Mouse (Mus musculus) heart, postnatal 10 days (tissue): ENCODE measurements around the gene Cacna1g. TPM values are rescaled to one million over a fixed set of nuclear protein-coding genes. Genes with fewer than 3 reads are reported as not detected.
A peak's percentile ranks its signal among the peaks of the same experiment; 100 is the strongest.

Experiments
- DNase-seq, 2 experiments: peaks; one replicate each; pipeline ENCODE4 v3.0.0; 2021
- intact Hi-C: fragments of 180-260 bp; cut with DNase I; formaldehyde crosslinking; loops from one replicate; pipeline ENCODE4 v1.15.1; 2025
- total RNA-seq, 2 experiments: library from RNA; stranded (reverse); gene quantifications; 2 replicates each; pipeline ENCODE4 v1.2.3; 2021

The Cacna1g gene
- total RNA-seq, 2 experiments from 2014 or later: 33.4 to 41.3 TPM

DNA sequence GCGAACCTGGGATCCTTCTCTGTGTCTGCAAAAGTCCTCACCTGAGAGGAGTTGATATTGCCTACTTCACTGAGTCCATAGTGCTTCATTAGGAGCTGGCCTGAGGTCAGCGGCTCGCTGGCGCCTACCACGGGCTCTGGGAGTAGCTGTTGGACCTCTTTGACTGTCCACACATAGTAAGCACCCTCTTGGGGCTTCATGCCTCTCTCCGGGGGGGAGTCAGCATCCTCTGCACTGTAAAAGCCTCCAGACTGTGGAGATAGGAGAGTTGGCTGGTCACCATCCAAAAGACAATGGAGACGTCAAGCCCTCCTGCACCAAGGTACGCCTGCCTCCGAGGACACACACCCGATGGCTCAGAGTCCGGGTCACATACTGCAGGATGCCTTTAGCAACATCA is 8.7 kb upstream of the Cacna1g start:
- intact Hi-C loops: no loop called here
- no peak for DNase-seq

DNA sequence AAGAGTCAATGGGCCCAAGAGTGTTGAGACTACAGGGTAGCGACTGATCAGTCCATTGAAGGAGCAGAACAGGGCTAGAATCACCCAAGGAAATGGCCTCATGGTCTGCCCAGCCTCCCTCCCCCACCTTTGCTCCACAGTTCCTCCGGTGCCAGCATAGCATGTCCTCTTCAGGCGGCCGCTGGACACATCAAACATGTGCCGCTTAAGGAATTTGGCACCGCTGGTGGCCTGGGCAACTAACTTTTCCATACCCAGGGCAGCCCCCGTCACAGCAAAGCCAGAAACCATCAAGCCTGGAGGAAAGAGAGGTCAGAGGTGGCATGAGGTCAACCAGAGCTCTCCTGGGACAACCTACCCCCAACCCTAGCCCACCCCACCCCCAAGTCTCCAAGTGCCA is 8.0 kb upstream of the Cacna1g start:
- DNase-seq: peak; percentile 49 to 59
- intact Hi-C loops: no loop called here

DNA sequence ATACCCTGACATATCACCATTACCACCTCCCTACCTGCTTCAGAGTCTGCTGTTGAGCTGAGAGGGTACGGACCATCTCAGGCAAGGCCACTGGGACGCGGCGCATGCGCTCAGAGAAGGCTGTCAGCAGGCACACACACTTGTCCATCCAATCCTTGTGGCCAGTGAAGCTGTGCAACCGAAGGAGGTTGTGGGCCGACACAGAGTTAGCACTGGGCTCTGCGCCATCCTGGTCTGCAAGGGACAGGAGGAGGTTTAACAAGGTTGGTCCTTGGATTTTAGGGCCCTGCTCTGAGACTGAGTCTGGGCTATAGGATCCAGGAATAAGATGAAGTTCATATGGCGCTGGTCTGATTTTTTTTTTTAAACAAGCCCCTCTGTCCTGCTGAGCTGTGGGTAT is 6.4 kb upstream of the Cacna1g start:
- intact Hi-C loops: no loop called here
- no peak for DNase-seq

DNA sequence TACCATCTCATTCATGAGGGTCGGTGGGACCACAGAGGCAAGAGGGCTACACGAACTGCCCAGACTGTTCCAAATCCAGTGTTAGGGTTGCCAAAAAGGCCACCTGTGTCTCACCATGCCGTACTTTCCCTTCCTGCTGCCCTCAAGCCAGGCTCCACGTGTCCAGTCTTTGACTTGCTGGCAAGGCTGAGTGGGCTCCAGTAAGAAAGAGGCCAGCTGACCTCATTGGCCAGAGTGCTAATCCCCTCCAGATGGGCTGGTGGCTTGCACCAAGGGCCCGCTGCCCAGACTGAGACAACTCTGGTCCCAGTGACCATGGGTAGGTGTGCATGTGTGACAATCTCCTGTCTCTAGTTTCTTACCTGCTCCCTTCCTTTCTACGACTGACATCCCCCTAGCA is 3.7 kb upstream of the Cacna1g start:
- intact Hi-C loops: no loop called here
- DNase-seq: no peak

DNA sequence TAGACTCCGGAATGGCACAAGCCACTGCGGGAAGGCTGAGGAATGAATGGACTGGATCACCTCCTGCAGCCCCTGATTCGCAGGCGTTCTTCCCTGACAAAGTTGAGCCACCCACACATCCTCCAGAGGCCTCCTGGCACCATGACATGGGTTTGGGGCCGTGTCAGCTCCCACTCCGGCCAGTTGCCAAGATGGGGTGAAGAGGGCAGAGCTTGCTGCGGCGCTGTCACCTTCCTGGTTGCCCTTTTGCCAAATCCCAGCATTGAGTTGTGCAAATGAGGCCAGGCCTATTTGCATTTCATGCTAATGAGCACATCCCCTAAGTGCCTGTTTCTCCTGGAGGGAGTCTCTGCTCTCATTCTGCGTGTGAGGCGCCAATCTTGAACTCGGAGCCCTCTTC is 1.7 kb upstream of the Cacna1g start:
- DNase-seq: no peak
- intact Hi-C loops: no loop called here

DNA sequence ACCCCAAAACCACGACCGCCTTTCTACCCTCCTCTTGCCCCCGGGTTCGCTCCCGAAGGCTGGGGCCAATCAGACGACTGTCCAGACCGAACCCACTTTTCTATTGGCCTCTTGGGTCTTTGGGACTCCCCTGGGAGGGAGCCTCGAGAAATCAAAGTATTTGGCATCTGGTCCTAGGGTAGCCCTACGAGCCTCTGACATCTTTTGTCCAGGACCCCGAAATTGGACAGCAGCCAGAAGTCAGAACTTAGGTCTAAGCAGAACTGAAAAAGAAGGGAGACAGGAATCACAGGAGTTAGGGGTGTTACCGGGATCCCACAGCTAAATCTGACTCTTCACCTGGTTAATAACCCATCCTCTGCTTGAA is 529 bp upstream of the Cacna1g start:
- no peak for DNase-seq
- intact Hi-C loops: no loop called here

DNA sequence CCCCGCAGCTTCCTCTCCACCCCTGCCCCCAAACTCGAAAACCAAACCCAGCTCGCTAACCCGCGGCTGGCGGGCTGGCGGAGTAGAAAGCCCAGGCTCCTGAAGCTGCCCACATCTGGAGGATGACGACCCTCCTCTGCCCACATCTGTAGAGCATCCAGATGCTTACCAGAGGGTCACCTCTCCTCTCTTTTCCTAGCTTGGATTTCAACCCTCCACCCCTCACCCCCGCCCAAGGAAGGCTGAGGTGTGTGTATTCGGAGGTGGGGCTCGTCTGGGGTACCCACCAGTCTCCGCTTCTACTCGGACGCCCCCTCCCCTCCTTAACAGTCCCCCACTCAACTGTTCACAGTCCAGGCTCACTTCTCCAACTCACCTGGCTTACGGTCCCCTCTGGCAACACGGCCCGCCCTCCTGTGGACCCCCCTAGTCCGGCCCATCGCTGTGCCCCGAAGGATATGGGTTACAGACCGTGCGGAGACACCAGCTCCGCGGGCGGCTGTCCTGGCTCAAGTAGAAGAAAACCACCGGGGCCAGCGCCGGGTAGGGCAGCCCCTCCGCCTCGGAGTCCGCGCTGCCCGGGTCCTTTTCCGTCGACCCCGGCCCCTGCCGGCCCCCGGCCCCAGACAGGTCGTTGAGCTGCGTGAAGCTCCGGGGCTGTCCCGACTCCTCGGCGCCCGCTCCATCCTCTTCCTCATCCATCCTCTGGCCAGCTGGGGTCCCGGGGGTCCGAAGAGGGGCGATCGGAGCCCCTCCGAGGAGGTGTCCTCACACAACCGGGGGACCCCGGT is 887 bp downstream of the Cacna1g start:
- DNase-seq: peak in 1 of 2 experiments; percentile 35
- intact Hi-C loops: no loop called here

DNA sequence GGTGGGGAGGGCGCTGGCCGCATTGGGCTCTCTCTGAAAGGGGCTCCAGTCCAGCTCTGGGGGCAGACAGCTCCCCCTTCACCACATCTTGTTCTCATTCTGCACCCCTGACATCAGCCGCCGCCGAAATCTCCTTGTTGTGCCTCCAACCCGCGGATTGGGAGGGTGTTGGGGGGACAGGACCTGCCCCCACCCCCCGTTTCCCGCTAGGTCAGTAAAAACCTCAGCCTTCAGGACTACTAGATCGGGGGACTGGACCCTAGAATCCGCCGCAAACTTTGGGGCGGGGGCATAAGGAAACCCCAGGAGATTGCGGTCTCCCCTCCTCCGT is 1.4 kb downstream of the Cacna1g start:
- intact Hi-C loops: no loop called here
- DNase-seq: no peak

DNA sequence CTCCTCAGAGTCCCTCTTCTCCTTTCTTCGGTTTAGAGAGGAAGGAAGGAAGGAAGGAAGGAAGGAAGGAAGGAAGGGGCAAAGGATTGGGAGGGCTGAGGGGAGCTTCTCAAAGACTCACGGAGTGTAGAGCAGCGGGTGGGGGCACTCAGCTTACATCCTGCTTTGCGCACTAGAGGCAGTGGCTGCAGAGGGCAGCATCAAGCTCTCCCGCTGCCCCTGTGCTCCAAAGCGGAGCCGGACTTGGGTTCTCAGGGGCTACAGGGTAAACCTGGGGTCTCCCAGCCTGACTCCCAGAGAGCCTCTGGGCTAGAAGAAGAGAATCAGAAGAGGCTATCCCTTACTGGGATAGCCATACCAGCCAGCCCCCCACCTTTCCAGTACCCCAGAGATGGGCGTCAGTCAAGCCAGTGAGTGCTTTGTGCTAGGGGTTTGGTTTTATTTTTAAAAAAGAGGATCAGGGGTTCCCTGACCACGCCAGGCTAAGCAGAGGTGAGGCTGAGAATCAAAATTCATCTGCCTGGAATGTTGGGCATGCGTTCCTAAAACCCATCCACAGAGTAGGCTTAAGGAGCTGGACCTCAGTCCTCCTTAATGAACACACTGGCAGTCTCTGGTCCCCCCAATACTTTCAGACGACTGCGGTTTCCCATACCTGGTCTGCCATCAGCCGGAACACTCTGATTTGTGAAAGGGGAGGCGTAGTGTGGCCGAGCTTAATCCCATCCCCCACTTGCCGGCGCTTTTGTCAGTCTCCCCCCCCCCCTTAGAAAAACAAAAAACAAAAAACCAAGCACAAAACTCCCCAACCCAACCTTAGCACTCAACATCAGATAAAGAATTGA is 2.0 kb downstream of the Cacna1g start:
- intact Hi-C loops: no loop called here
- DNase-seq: no peak

DNA sequence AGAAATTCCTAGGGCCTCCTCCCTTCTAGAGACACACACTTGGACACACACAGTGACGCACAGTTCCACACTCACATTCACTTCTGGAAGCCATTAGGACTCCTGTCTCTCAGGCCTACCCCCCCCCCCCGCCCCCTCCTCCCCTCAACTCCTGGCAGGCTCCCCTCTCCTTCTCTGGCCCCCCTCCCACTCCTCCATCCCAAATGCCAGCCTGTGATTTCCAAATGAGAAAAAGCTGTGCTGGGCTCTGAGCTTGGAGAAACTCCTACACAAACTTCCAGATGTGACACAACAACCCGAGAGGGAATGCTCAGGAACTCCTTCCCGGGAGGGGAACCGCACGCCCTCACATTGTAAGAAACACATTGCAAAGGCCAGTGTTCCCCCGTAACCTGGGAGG is 3.6 kb downstream of the Cacna1g start:
- intact Hi-C loops: no loop called here
- peak in 1 of 2 experiments; percentile 32 for DNase-seq

DNA sequence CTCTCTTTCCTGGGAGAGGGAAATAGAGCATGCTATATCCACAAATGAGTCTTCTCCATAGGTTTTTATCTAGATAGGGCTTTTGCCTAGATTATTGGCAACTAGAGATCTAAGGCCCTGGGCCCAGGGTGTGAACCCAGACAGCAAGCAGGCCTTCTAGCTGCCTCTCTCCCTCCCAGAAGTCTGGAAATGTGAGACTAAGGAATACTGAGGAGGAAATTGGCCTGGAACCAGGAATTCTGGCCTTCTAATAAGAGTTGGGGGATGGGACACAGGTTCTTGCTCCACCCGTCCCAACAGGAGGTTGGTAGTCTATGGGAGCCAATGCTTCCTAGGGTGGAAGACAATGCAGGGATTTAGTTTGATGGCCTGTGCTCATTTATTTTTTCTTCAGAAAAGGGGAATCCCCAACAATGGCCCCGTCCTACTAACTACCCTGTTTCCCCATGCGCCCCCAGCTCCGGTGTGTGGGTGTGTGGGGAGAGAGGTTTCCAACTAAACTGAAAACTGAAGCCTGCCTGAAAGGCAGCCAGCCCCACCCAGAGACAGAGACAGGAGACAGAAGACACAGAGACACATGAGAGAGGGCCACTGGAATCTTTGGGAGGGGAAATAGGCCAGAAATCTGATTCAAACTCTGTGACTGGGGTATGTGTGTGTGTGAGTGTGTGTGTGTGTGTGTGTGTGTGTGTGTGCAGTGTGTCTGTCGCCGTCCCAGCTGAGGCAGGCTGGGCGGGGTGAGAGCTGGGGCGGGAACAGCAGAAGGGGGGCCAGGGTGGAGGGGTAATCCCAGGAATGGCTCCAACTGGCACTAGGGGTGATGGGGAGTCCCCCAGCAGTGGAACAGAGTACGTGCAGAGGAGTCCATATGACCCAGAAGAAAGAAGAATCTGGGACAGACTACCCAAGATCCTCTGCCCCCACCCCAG is 4.6 kb downstream of the Cacna1g start:
- DNase-seq: peak in 1 of 2 experiments; percentile 44
- intact Hi-C loops: no loop called here

DNA sequence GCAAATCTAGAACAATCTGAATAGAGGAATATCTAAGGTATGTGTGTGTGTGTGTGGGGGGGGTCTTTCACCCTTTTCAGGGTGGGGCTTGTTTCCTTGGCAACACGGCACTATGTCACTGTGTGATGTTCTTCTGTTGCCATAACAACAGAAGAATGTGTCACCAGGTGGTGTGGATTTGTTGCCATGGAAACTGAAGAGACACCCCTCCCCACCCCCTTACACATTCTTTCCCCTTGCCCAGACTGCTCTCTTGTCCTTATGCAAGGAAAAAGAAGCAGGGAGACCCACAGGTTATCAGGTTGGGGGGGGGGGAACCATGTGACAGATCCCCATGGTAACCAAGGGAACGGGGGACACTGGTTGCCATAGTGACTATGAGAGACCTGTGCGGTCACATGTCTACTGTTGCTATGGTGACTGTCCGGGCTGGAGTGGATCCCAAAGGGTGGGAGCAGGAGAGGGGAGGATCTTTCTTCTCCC is 5.4 kb downstream of the Cacna1g start:
- no peak for DNase-seq
- intact Hi-C loops: no loop called here

DNA sequence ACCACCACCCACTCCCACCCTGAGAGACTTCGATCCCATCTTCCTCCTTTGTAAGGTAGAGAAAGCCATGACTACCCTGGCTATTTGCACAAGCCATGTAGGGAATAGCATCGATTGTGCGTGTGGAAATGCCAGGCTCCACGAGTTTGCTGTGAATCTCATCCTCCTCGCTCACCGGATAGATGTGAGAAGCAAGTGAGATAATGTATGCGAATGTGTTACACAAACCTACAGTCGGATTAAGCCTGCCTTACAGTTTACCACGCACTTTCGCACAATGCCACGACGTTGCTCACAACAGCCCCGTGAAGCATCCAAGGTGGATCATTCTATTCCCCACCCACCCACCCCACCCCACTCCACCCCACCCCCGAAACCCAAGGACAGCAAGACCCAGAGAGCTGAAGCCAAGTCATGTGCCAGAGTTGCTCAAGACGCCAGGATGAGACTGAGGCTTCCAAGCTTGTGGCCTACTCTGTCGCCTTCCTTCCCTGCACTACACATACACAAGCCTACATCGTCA is 7.6 kb downstream of the Cacna1g start:
- no peak for DNase-seq
- intact Hi-C loops: no loop called here

DNA sequence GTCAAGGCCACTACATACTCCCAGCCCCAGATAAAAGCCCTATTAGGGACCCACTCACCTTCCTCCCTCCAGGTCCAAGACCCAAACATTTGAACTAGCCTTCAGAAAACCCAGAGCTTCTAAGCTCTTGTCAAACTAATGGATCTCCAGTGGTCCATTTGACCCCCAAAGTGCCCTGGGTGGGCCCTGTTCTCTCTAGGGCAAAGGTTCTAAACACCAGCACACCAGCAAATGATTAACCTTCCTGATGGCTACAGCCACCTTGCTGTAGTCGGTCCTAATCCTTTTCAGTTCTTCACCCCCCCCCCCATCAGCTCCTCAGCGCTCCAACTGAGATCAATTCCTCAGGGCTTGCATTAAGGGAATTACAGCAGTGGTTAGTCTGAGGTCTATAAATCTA is 9.8 kb downstream of the Cacna1g start:
- intact Hi-C loops: no loop called here

DNA sequence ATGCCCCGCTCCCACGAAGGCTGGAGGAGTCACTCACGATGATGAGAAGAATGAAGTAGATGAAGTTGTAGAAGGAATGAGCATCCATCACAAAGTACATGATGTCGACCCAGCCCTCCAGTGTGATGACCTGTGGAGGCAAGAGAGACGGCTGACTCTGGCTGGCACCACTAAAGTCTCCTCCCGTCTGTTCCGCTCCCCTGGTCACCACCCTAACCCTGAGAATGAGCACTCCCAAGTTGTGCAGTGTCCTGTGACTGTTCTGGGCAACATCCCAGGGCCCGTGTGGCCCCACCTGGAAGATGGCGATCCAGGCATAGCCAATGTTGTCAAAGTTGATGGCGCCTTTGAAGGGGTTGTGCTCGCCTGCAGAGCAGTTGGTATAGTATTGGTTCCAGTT is 12.1 kb downstream of the Cacna1g start:
- intact Hi-C loops: no loop called here
- no peak for DNase-seq

More for the DNA sequence above, 9.8 kb downstream of the Cacna1g start:
- no peak for DNase-seq

DNA sequence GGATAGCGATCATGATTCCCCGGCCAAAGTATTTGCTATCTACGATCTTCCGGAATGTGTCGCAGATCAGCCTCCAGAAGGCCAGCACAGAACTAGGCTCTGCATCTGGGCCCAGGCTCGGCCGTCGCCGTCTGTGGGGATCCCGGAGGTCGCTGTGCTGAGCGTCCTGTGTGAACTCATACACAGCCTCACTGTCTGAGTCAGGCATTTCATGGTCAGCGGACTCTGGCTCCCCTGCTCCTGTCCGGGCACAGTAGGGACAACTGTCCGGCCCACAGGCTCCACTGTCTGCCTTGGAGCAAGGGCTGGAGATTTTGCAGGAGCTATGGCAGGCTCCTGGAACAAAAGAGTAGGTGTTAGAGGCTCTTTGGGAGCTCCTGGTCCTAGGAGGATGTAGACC is 17.0 kb downstream of the Cacna1g start:
- intact Hi-C loops: no loop called here
- DNase-seq: no peak

DNA sequence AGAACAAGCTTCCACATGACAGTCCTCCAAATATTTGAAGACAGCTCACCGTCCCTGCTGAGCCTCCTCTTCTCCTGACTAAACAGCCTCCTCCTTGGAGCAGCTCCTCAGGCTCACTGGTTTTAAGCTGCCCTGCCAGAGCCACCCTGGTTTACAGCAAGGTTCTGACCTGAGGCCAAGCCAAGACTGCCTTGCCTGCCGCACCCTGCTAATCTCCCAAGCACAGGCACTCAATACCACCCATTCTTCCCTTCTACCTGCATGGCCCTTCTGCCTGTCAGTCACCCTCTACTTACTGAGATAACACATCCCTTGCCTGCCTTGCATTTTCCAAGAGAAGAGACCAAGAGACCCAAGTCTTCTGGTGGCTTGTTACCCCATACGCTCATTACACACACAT is 17.7 kb downstream of the Cacna1g start:
- intact Hi-C loops: no loop called here
- no peak for DNase-seq

DNA sequence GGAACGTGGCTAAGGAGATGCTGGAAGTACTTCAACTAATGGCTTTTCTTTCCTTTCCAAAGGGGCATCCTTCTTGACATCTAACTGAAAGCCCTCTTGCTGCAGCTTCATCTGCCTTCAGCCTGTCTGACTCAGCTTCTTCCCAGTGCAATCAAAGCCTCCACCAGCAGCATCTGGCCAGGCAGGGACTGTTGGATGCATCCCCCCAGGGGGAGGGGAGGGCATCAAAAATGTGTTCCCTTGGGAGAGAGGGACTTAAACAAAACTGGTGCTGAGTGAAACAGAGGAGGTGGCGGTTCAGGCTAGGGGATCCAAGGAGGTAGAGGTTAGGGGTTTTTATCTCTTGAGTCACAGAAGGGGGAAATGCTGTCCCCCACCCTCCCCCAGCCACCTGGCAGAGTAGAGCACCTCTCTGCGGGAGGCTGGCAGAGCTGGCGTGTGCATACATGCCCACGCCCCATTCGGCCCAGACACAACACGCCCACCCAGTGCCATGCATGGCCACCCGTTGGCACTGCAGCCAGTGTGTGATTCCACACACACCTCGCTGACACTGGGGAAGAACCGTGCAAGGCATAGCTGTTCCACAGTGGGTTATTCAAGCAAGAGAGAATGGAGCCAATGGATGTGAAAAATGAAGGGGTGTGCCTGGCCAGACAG is 18.7 kb downstream of the Cacna1g start:
- intact Hi-C loops: no loop called here
- no peak for DNase-seq

DNA sequence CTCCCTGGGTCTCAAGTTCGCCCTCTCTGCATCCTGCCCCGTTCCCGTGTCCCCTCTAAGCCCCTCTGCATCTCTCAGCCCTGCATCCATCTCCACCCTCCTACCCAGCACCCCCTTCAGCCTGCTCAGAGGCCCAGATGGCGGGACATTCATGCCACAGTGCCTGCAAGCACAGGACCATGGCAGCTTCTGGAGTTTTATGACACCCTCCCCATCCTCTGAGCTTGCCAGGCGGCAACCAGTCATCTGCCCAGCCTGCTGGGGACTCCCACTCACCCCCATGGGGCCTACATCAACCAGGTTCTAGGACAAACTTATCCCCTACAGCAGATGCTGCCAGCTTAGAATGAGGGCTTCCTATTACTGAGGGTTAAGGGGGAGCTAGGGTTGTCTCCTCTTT is 19.2 kb downstream of the Cacna1g start:
- intact Hi-C loops: no loop called here
- no peak for DNase-seq

DNA sequence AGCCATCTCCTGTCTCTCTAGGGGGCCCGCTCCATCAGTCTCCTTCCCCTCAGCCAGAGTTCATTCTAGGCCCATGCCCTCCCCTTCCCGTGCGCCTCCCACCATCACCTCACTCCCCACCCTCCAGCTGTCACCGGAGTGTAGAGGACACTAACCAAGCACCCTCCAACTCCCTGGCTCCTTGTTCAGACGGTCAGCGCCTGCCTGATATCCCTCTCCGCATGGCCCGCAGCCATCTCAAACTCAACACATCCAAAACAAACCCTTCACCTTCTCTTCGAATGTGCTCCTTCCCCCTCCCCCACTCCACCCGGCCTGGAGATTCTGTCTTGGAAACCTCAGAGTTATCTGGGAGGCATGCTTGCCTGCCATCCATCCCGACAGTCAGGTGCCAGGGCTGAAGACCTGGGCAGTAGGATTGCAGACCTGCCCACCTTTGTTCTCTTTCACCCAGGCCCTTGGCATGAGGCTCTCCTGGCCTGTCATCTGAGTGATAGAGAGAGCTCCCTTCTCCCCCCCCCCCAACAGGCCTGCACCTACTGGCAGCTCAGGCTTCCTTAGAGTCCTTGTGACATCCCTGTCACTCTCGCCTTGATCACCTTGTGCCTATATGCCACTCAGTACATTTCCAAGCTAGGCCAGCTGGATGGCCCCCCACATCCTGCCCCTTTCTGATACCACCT is 22.8 kb downstream of the Cacna1g start:
- DNase-seq: peak; percentile 90
- intact Hi-C loops: no loop called here
